Mouse (Mus musculus): ENCODE measurements around the gene Nfib.

The Nfib gene

GRCm38 (mm10) chr4:82512743-82513425 lies 192.7 kb downstream of the Nfib start:
- peak; percentile 93 for DNase-seq (ENCODE audit: low spot score)

DNA sequence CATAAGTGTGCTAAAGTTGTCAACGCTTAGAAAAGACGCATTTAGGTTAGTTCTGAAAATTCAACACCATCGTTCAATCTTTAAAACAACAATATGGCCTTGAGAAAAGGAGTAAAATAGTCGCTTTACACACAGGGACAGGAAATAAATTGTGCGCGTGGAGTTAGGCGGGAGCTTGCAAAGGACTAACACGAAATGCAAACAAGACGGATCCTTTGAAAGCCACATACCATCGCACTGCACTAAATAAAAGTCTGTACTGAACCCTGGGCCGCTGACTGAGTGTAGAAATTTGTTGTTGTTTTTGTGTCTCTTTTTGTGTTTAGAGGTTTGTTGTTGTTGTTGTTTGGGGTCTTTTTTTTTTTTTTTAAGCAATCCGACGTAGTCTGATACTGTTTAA lies 193.2 kb downstream of the Nfib start:
- DNase-seq (ENCODE audit: low spot score) = no peak

DNA sequence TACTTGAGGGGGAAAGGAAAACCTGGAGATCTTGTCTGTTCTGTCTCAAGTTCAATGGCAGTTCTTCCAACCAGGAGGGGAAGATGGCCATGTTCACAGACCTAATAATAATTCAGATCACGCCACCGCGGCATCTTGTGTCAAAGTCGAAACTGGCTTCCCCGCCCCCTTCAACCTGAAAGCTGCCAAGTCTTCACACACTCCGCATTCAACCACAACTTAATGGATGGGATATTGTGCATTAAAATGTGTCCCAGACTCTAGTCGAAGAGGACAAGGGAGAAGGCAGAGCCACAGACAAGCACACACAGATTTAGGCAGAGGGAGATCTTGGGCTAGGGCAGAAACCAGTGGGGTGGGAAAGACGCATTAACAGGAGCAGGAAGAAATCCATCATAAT lies 194.0 kb downstream of the Nfib start:
- no peak for DNase-seq (ENCODE audit: low spot score)

DNA sequence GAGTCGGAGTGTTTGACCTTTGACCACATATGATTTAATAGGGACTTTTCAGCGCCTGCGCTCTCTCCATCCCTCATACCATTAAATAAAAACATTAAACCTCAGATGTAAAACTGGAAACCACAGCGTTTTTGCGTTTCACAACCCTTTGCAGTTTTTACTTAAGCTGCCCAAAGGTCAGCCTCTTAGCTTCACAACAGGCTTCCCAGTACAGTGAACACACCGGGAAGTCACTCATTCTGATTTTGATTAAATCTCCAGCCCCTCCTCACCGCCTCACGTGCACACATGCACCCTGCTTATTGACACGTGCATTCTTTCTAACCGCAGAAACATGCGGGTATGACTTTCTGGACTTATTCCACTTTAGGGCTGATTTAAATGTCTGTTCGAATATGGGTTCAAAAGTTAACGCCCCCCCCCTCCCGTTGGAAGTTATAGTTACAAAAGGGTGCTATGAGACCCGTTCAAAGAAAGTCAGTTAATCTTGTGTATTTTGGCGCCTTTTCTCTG lies 194.5 kb downstream of the Nfib start:
- no peak for DNase-seq (ENCODE audit: low spot score)

DNA sequence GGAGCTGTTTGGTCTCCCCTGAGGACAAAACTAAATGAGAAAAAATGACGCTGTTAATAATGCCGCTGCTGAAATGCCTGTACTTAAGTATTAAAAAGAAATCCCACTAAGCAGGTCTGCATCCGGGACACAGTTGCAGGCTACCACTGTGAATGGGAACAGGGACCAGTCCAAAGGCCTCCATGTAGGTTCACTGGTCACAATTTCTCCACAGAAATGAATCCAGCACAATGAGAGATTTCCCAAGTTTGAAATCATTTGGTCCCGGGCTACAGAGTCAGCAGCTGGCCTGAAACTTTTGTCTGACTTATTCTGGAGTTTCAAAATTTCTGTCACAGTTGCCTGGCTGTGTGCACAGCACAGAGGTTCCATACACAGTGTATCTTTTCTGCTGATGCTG lies 195.8 kb downstream of the Nfib start:
- no peak for DNase-seq (ENCODE audit: low spot score)

GRCm38 (mm10) chr4:82509166-82509767 lies 196.3 kb downstream of the Nfib start:
- no peak for DNase-seq (ENCODE audit: low spot score)

- DNase-seq (ENCODE audit: low spot score) = no peak
Observed at GRCm38 (mm10) chr4:82508281-82508687, 197.3 kb downstream of the Nfib start.

GRCm38 (mm10) chr4:82507541-82508280 lies 197.8 kb downstream of the Nfib start:
- DNase-seq (ENCODE audit: low spot score) = no peak

DNA sequence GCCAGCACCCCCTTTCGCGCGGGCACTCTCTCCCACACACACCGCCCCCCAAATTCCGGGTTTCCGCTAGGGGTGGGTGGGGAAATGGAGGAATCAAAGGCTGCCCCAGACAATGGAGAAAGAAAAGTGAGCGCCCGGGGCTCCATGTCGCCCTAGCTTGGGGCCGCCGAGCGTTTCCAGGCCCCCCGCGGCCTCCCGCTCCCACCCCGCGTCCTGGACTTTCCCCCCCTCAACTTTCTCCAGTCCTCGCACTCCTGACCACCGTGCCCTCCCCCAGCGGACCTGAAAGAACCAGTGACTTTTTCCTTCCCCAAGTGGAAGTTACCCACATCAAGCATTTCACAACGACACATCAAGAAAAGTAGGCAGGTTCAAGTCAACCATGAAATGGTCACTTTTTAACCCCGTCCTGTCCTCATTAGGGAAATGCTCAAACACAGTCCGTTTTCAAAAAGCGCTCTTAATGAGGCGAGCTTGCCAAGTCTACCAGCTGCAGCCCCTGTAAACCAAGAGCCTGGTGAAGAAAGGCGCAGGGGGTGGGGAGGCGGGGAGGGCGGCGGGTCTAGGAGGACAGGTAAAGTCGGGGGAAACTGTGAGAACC lies 198.7 kb downstream of the Nfib start:
- DNase-seq (ENCODE audit: low spot score) = peak; percentile 52

- DNase-seq (ENCODE audit: low spot score) = peak; percentile 84
Observed at GRCm38 (mm10) chr4:82506081-82506730, 199.3 kb downstream of the Nfib start.

DNA sequence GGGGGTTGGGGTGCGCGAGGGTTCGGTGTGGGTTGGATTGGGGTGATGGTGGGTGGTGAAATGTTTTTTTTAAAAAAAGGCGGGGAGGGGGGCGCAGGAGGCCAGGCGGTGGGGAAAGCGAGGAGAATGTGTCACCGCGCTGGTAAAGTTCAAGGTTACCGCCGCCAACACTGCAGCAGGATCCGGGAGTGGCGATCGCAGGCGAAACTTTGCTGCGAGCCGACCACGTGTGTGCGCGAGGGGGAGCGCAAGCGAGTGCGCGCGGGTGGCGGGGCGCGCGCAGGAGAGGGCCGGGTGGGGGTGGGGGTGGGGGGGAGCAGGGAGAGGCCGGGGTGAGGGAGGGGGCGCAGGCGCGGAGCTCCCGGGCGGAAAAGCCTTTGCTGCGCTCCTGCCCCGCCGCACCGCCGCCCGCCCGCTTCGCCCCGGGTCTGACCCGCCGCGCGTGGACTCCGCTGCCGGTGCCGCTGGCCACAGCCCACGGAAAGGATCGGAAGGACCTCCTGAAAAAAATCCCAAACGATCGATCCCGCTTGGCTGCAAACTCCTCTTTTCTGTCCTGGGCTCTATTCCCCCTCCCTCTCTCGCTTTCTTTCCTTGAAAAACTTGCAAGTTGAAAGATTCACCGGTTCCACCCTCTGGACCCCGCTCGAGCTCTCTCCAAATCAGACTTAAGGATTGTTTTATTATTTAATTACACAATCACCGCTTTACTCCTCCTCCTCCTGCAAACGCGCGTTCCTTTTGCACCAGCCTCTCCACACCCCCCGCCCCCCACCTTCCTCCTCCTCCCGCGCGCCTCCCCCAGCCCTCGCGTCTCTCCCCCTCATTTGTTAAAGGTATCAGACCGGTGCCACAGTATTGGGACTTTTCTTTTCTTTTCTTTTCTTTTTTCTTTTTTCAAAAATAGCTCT lies 200.2 kb downstream of the Nfib start:
- peak; percentile 74 for DNase-seq (ENCODE audit: low spot score)

- DNase-seq (ENCODE audit: low spot score) = no peak
Observed at GRCm38 (mm10) chr4:82504284-82505120, 201.0 kb downstream of the Nfib start.

DNA sequence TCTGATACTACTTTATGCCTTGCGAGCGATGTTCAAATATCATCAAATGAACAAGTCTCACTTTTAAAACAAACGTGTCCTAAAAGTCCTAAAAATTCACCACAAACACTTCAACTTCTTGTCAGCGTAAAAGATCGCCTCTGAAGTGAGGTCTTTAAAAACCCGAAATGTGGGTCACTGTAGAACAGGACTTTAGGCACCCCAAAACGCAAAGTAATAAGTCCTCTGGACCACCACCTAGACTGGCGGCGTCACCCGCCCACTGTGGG lies 201.6 kb downstream of the Nfib start:
- DNase-seq (ENCODE audit: low spot score) = no peak

DNA sequence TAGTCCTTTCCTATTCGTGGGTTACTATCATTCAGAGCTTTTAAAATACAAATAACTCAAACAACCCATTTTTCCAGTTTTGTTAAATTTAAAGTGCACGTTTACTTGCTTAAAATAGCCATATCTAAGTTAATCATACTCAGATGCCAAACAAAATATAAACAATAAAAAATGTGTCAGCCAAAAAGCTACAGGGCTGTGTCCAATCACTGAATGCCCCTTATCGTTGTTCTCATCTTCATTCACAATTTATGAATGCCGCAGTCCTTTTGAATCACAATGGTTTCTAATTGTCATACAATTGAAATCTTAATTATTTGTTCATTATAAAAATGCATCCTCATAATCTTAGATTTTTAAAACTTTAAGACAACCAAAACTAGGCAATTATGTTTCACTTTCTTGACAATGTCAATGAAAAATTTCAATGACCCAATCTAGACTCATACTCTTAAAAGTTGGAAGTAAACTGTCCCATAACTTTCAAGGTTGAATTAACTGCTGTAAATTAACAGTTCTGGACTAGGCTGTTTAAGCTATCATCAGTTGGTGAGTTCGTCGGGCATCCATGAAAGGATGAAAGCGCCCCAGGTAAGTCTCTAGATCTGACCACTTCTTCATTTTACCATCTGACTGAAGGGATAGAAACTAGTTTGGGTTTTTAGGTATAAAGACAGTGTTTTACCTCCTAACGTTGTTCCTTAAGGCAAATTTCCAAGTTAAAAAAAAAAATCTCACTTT lies 202.1 kb downstream of the Nfib start:
- DNase-seq (ENCODE audit: low spot score) = no peak

GRCm38 (mm10) chr4:82502611-82503010 lies 202.9 kb downstream of the Nfib start:
- no peak for DNase-seq (ENCODE audit: low spot score)

DNA sequence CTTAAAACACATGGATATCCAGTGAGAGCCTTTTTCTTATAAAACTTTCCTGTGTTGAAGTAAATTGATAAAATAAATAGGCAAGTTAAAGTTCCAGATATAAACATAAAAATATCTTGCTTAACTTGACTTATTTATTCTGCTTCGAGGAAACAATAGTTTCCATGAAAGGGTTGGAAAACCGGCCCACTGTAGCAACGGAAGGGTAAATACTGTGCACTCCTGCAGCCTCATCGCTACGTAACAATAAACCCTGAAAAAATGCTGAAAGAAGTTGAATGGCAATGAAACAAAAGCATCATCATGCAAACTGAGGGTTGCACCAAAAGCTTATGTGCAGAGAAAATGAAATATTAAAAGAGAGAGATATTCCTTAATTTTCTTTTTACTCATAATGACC lies 203.5 kb downstream of the Nfib start:
- no peak for DNase-seq (ENCODE audit: low spot score)

GRCm38 (mm10) chr4:82500578-82501098 lies 204.9 kb downstream of the Nfib start:
- no peak for DNase-seq (ENCODE audit: low spot score)

GRCm38 (mm10) chr4:82499725-82500577 lies 205.6 kb downstream of the Nfib start:
- no peak for DNase-seq (ENCODE audit: low spot score)

All from testis, postnatal 14 days (tissue).